Mouse (Mus musculus) kidney, adult 9 months (tissue): ENCODE data around the gene Cttnbp2nl.

Source experiments
- DNase-seq: peaks from one replicate; pipeline ENCODE4 v3.0.0; 2022

The Cttnbp2nl gene

GRCm38 (mm10) chr3:105058627-105059513, 5.9 kb upstream of the Cttnbp2nl start:
- peak; percentile 87 for DNase-seq

DNA sequence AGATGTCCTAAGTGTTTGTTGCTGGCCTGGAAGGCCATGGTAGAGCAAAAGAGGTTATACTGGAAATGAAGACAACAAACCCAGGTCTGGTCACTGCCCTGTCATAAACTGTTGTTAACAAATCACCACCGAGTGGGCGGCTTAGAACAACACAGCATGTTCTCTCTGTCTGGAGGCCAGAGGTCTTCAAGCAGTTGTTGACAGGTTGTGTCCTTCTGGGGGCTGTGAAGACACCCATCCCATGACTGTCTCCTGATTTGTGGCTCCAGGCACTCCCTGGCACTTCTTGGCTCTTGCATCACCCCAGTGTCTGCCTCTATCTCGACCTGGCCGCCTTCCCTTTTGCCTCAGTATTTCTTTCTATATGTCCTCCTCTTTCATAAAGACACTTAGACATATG, 2.7 kb upstream of the Cttnbp2nl start:
- DNase-seq = no peak

DNA sequence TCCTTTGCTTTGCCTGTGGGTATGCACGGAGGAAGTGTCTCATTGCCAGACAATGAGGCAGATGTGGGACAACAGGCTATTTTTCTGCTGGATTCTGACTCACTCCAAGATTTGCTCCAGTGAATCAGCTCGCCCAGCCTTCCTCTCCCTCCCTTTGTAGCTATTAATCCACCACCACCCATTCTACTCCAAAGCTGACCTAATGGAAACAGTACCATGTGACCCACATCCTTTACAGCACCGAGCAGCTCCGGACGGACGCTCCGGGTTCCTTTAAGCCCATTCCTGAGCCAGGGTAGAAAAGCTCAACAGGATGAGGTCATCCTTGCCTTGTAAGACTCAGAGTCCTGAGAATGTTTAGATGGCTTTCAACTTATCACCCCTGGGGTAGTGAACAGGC, 2.0 kb upstream of the Cttnbp2nl start:
- peak; percentile 86 for DNase-seq

GRCm38 (mm10) chr3:105053698-105054001, 704 bp upstream of the Cttnbp2nl start:
- DNase-seq = no peak

- DNase-seq = no peak
Observed at GRCm38 (mm10) chr3:105052171-105052936, 592 bp downstream of the Cttnbp2nl start.

DNA sequence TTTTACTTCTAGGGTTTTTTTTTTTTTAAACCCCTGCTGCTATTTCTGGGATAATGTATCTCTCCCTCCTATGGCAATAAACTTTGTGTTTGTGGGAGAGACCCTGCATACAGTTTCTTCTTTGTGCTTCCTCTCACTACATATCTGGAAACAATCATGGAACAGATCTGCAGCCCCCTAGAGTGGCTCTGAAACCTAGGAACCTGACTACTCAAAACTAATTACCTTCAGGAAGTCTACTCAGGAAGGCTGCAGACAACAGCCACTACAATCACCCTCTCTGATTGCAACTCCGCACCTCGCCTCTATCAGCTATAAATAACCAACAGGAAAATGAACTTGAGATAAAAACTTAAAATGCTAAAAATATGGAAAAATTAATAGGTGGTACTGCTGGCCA, 1.8 kb downstream of the Cttnbp2nl start:
- no peak for DNase-seq

DNA sequence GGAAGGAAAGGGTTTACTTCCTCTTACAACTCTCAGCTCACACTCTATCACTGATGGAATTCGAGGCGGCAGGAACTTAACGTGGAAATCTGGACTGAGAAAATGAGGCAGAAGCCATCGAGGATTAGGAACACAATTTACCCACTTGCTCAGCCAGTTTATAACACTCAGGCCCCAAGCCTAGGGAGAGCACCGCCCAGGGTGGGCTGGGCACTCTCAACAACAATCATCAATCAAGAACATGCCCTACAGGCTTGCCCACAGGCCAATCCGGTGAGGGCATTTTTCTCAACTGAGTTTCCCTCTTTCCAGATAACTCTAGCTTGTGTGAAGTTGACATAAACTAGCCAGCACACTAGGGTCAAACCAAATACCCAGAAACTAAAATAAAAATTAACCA, 3.1 kb downstream of the Cttnbp2nl start:
- no peak for DNase-seq

- DNase-seq = peak; percentile 80
Observed at GRCm38 (mm10) chr3:105047616-105048015, 5.3 kb downstream of the Cttnbp2nl start.

DNA sequence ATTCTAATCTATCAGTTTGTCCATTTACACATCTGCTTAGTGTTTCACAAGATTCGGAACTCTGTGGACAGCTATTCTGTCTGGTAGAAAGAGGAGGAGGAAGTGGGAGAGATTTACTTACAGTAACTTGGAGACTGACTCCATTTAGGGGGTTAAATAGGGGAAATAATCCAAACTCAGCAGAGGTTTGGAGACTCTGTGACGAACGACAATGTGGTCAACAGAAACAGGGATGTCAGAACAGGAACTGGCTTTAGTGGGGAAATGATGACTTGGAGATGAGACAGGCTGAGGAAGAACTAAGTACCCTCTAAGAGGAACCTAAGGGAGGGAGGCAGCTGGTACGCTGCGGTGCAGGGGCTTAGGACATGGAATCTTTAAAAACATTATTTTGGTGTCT, 6.1 kb downstream of the Cttnbp2nl start:
- no peak for DNase-seq

DNA sequence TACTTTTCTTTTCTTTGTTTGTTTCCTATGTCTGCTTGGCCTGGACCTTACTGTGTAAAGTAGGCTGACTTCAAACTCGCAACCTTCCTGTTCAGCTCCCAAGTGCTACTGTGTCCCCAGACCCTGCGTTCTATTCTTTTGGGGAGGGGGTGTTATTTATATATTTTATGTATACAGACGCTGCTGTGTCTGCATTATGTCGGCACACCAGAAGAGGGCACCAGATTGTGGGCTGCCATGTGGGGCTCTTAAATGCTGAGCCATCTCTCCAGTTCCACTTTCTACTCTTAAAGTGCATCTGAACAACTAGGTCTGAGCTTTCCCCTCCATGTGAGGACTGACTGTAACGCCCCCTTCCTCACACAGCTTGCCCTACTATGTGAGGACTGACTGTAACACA, 9.2 kb downstream of the Cttnbp2nl start:
- no peak for DNase-seq

DNA sequence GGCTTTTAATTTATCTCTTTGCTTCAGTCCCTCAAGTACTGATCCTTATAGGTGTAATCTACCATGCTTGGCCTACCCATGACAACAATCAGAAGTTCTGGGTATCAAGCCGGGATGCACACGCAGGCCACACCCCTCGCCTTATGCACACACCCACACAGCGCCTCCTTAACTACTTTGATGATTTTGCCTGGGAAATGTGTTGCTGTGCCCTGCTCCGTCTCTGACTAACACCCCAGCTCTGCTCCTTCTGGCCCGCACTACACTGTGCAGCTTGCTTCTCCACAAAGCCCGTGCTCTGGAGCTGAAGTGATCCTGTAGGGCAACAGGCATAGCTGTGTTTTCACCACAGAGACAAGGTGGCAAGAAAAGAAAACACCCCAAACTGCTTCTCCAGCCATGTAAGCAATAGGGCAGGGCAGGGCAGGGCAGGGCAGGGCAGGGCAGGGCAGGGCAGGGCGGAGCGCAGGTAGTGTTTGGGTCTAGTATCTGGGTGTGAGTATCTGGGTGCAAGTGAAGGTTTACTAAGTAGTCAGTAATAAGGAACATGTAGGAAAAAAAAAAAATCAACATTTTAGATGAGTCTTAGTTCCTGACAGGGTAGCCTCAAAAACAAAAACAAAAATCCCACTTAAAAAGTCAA, 11.8 kb downstream of the Cttnbp2nl start:
- DNase-seq = no peak

DNA sequence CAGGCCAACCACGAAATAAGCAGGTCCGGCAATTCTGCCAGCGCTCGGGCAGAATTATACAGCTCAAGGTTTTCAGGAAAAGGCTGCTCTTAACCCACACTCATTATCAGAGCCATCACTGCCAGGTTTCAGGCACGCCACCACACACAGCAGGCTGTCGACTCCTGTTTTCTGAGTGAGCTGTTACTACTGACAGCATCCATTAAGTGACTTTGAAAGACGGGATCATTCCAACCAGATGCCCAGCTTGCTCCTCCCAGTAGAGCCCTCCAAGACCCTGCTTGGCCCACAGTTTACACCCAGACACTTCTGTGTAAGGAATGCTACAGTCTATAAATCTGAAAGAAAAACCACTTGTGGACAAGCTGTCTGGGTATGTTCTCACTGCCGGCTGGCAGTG, 12.9 kb downstream of the Cttnbp2nl start:
- DNase-seq = no peak

- DNase-seq = no peak
Observed at GRCm38 (mm10) chr3:105037240-105037770, 15.6 kb downstream of the Cttnbp2nl start.

- DNase-seq = no peak
Observed at GRCm38 (mm10) chr3:105036281-105036847, 16.6 kb downstream of the Cttnbp2nl start.

- DNase-seq = no peak
Observed at GRCm38 (mm10) chr3:105023371-105024005, 29.5 kb downstream of the Cttnbp2nl start.

GRCm38 (mm10) chr3:105019826-105020692, 32.9 kb downstream of the Cttnbp2nl start:
- peak; percentile 60 for DNase-seq

GRCm38 (mm10) chr3:105018783-105019105, 34.2 kb downstream of the Cttnbp2nl start:
- DNase-seq = no peak

GRCm38 (mm10) chr3:105018085-105018782, 34.7 kb downstream of the Cttnbp2nl start:
- DNase-seq = peak; percentile 38

GRCm38 (mm10) chr3:105017314-105017713, 35.6 kb downstream of the Cttnbp2nl start:
- no peak for DNase-seq

GRCm38 (mm10) chr3:105016204-105016603, 36.7 kb downstream of the Cttnbp2nl start:
- no peak for DNase-seq

DNA sequence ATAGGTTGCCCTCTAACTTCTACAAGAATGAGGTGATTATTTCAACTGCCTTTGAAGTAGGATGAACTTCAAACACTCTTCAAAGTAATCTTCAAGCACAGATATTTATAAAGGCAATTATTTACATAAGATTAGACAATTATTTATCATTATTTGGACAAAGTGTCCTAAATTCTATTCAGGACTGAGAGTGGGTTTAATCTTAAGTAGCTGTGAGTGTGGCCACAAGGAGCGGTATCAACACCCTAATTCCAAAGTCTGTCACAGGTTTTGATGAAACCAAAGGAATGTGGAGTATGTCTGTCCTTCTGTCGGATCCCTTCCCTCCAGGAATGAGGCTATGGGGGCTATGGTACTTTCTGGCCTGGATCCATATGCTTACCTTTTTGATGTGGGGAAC, 38.0 kb downstream of the Cttnbp2nl start:
- no peak for DNase-seq
